Mouse (Mus musculus) heart, postnatal 0 days (tissue): ENCODE measurements around the gene Fbxl14.

Source experiments
- CTCF ChIP-seq: IDR thresholded peaks from 2 replicates; pipeline ENCODE4 v1.5.1; 2016; ENCODE audit warnings: antibody characterized with exemption, control low read depth, low read depth
- EP300 ChIP-seq: IDR thresholded peaks from 2 replicates; pipeline ENCODE4 v1.6.1; 2016; ENCODE audit warnings: antibody characterized with exemption, low read depth

DNA sequence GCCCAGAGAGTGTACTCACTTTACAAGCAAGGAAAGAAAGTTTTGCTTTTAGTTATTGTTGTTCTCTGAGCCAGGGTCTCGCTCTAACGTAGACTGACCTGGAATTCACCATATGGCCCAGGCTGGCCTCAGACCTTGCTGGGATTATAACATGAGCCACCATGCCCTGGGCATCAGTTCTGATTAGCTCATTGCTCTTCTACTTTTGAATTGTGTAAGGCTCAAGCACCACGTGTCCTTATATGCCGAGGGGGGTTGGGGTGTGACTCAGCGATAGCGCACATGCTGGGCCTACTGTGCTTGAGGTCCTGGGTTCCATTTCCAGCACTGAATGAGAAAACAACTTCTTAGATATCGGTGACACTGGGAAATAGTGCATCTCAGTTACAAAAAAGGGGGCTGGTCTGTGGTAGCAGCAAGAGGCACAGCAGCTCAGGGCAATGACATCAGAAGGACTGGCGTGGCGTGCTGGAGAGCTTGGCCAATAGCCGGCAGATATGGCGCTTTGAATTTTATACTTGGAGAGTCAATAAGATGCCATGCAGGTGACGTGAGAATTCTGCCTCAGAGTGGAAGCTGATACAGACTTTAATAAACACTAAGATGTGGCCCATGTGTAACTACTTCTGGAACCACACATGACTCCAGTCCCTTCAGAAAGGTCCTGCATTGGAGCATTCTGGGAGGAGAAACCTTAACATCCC, 7.1 kb downstream of the Fbxl14 start:
- TF ChIP-seq CTCF (no peak), EP300 (no peak)
